Mouse (Mus musculus) lung, postnatal 25 days (tissue): ENCODE results near the gene Tenm2.

Experiments
- DNase-seq: peaks from one replicate; pipeline ENCODE4 v3.0.0; 2022; ENCODE audit warnings: low spot score

Gene Tenm2

GRCm38 (mm10) chr11:36562851-36563250 lies 672.9 kb downstream of the Tenm2 start:
- DNase-seq: no peak

- no peak for DNase-seq
Observed at GRCm38 (mm10) chr11:36560785-36561548, 674.8 kb downstream of the Tenm2 start.

- DNase-seq: no peak
Observed at GRCm38 (mm10) chr11:36557316-36557715, 678.4 kb downstream of the Tenm2 start.

- no peak for DNase-seq
Observed at GRCm38 (mm10) chr11:36553286-36553685, 682.5 kb downstream of the Tenm2 start.

- no peak for DNase-seq
Observed at GRCm38 (mm10) chr11:36550649-36551048, 685.1 kb downstream of the Tenm2 start.

GRCm38 (mm10) chr11:36549398-36550139 lies 686.2 kb downstream of the Tenm2 start:
- no peak for DNase-seq

GRCm38 (mm10) chr11:36548139-36548538 lies 687.6 kb downstream of the Tenm2 start:
- DNase-seq: no peak

GRCm38 (mm10) chr11:36538144-36538543 lies 697.6 kb downstream of the Tenm2 start:
- DNase-seq: no peak

- DNase-seq: no peak
Observed at GRCm38 (mm10) chr11:36537573-36538133, 698.1 kb downstream of the Tenm2 start.

GRCm38 (mm10) chr11:36535591-36535990 lies 700.2 kb downstream of the Tenm2 start:
- peak; percentile 16 for DNase-seq

- no peak for DNase-seq
Observed at GRCm38 (mm10) chr11:36531614-36532013, 704.1 kb downstream of the Tenm2 start.

GRCm38 (mm10) chr11:36527509-36527908 lies 708.3 kb downstream of the Tenm2 start:
- no peak for DNase-seq

GRCm38 (mm10) chr11:36526381-36526780 lies 709.4 kb downstream of the Tenm2 start:
- DNase-seq: peak; percentile 57

GRCm38 (mm10) chr11:36512468-36512867 lies 723.3 kb downstream of the Tenm2 start:
- DNase-seq: no peak

GRCm38 (mm10) chr11:36508312-36508711 lies 727.5 kb downstream of the Tenm2 start:
- no peak for DNase-seq

GRCm38 (mm10) chr11:36494898-36495548 lies 740.7 kb downstream of the Tenm2 start:
- no peak for DNase-seq

- DNase-seq: no peak
Observed at GRCm38 (mm10) chr11:36492274-36492673, 743.5 kb downstream of the Tenm2 start.

- peak; percentile 2 for DNase-seq
Observed at GRCm38 (mm10) chr11:36490085-36490484, 745.7 kb downstream of the Tenm2 start.

- no peak for DNase-seq
Observed at GRCm38 (mm10) chr11:36488666-36489065, 747.1 kb downstream of the Tenm2 start.

- no peak for DNase-seq
Observed at GRCm38 (mm10) chr11:36486092-36486491, 749.7 kb downstream of the Tenm2 start.

- no peak for DNase-seq
Observed at GRCm38 (mm10) chr11:36484466-36485069, 751.2 kb downstream of the Tenm2 start.

GRCm38 (mm10) chr11:36482136-36482535 lies 753.6 kb downstream of the Tenm2 start:
- no peak for DNase-seq
